In genomic region chr11:75565849-75566248, GRCm38 (mm10) we compare ENCODE assay signal across 9 mouse cellular contexts. TPM values are rescaled to one million over a fixed set of nuclear protein-coding genes. Genes with fewer than 3 reads are reported as not detected.
A peak's percentile ranks its signal among the peaks of the same experiment; 100 is the strongest.
DNase-seq lines count a peak whose midpoint lies in the region; ATAC-seq lines count a peak whose summit lies in the region.
"Had no signal": no experiment of that assay in that cellular context is flagged by ENCODE, and none has a peak within 500 bp of the region (broad histone marks: within the 10 kb centered on the region; RNA-seq: fewer than 3 reads in every experiment).

No protein-coding gene starts in this region.

- H3K9ac ChIP-seq in kidney, embryonic 14.5 days (ENCODE audit: low read depth, low read length): no peak overlapping the region
- H3K9ac ChIP-seq in lung, embryonic 16.5 days (ENCODE audit: low read length): no peak overlapping the region
- H3K9ac ChIP-seq in hindbrain, embryonic 16.5 days (ENCODE audit: low read depth, low read length): no peak overlapping the region
- H3K9ac ChIP-seq: limb, embryonic 15.5 days had no signal

- H3K27me3 ChIP-seq in kidney, embryonic 14.5 days (ENCODE audit: control insufficient read depth, insufficient read depth, low read length): no peaks in the 10 kb centered on the region
- H3K27me3 ChIP-seq in lung, embryonic 16.5 days (ENCODE audit: control insufficient read depth, insufficient read depth, low read depth, low read length): no peaks in the 10 kb centered on the region
- H3K27me3 ChIP-seq in hindbrain, embryonic 16.5 days (replicated peaks; ENCODE audit: control insufficient read depth, insufficient read depth, low read length): no peaks in the 10 kb centered on the region
- H3K27me3 ChIP-seq: limb, embryonic 15.5 days had no signal

- no peak overlapping the region for H3K4me2 ChIP-seq in kidney, embryonic 14.5 days (replicated peaks; ENCODE audit: low read depth, low read length)
- no peak overlapping the region for H3K4me2 ChIP-seq in lung, embryonic 16.5 days (ENCODE audit: low read depth, low read length)
- H3K4me2 ChIP-seq in hindbrain, embryonic 16.5 days (ENCODE audit: low read length): no peak overlapping the region
- H3K4me2 ChIP-seq: limb, embryonic 15.5 days had no signal

- H3K27ac ChIP-seq in kidney, embryonic 14.5 days (ENCODE audit: low read depth, low read length): no peak overlapping the region
- H3K27ac ChIP-seq in lung, embryonic 16.5 days (ENCODE audit: low read length): peak overlapping the region; percentile 56
- H3K27ac ChIP-seq in hindbrain, embryonic 16.5 days (ENCODE audit: low read depth, low read length): no peak overlapping the region
- H3K27ac ChIP-seq: limb, embryonic 15.5 days had no signal

- H3K4me1 ChIP-seq in kidney, embryonic 14.5 days (ENCODE audit: control insufficient read depth, insufficient read depth, low read length): peaks cover 10% of the 10 kb centered on the region; the same call in 1 of the 2 replicates
- peaks cover 11% of the 10 kb centered on the region for H3K4me1 ChIP-seq in lung, embryonic 16.5 days (replicated peaks; ENCODE audit: control insufficient read depth, insufficient read depth, low read length)
- no peaks in the 10 kb centered on the region for H3K4me1 ChIP-seq in hindbrain, embryonic 16.5 days (ENCODE audit: control insufficient read depth, insufficient read depth, low read depth, low read length)

- H3K9me3 ChIP-seq in kidney, embryonic 14.5 days (ENCODE audit: control insufficient read depth, low read length): no peaks in the 10 kb centered on the region
- no peaks in the 10 kb centered on the region for H3K9me3 ChIP-seq in lung, embryonic 16.5 days (ENCODE audit: control insufficient read depth, low read length)
- H3K9me3 ChIP-seq in hindbrain, embryonic 16.5 days (ENCODE audit: control insufficient read depth, low read length): no peaks in the 10 kb centered on the region
- H3K9me3 ChIP-seq: limb, embryonic 15.5 days had no signal

- WGBS in kidney, embryonic 14.5 days: 42% methylated on average over 2 of the region's 2 CpGs
- 70% methylated on average over 2 of the region's 2 CpGs for WGBS in lung, embryonic 16.5 days
- 88% methylated on average over 2 of the region's 2 CpGs for WGBS in hindbrain, embryonic 16.5 days

- H3K4me3 ChIP-seq in kidney, embryonic 14.5 days (ENCODE audit: low read length): no peak overlapping the region
- no peak overlapping the region for H3K4me3 ChIP-seq in lung, embryonic 16.5 days (ENCODE audit: low read length)
- H3K4me3 ChIP-seq in hindbrain, embryonic 16.5 days (ENCODE audit: low read length): no peak overlapping the region
- H3K4me3 ChIP-seq: limb, embryonic 15.5 days had no signal

- no peak for DNase-seq in kidney, adult 9 months
- DNase-seq in adrenal gland, postnatal 10 days: peak; percentile 85
- DNase-seq in gastrocnemius, postnatal 10 days: peak; percentile 76
- no peak for DNase-seq in thymus, adult 18-20 months

- peak; percentile 51 for ATAC-seq in kidney, embryonic 14.5 days (ENCODE audit: low FRiP score, low TSS enrichment)
- 0 out of 2 replicates have a peak, but pooled peaks have one; percentile 41 for ATAC-seq in lung, embryonic 16.5 days (ENCODE audit: low read depth)
- ATAC-seq in hindbrain, embryonic 16.5 days: no peak
- ATAC-seq in frontal cortex, adult (ENCODE audit: low TSS enrichment): no peak

- H3K36me3 ChIP-seq in kidney, embryonic 14.5 days (ENCODE audit: control insufficient read depth, insufficient read depth, low read length): no peaks in the 10 kb centered on the region; the same call in 1 of the 2 replicates
- H3K36me3 ChIP-seq in lung, embryonic 16.5 days (ENCODE audit: control insufficient read depth, insufficient read depth, low read length): no peaks in the 10 kb centered on the region
- peaks cover 28% of the 10 kb centered on the region for H3K36me3 ChIP-seq in hindbrain, embryonic 16.5 days (ENCODE audit: control insufficient read depth, insufficient read depth, low read length)
- H3K36me3 ChIP-seq: limb, embryonic 15.5 days had no signal

RNA-seq across cellular contexts. Expression of gene Pitpna, which starts 22.0 kb away (rescaled TPM):
- 78.2 and 99.5 TPM in 2 replicates for polyA plus RNA-seq in kidney, embryonic 14.5 days (2014; fragmentation: Nextera tagmentation; extraction: Ambion mirVana)
- total RNA-seq in adrenal gland, postnatal 10 days (2021): 100 to 1,000 TPM; 130 to 139 TPM
- total RNA-seq in gastrocnemius, postnatal 10 days (2021): 100 to 1,000 TPM; 148 to 160 TPM
- polyA plus RNA-seq in lung, embryonic 16.5 days (2015; fragmentation: Nextera tagmentation; extraction: Ambion mirVana): 63.7 and 63.8 TPM in 2 replicates
- polyA plus RNA-seq in hindbrain, embryonic 16.5 days (2015; fragmentation: Nextera tagmentation; extraction: Ambion mirVana): 109 and 110 TPM in 2 replicates

RNA-seq across cellular contexts. Expression of gene Slc43a2, which starts 34.4 kb away (rescaled TPM):
- polyA plus RNA-seq in kidney, embryonic 14.5 days (2014; fragmentation: Nextera tagmentation; extraction: Ambion mirVana): 3.5 and 6.0 TPM in 2 replicates
- 10 to 100 TPM; 21.1 to 27.9 TPM for total RNA-seq in adrenal gland, postnatal 10 days (2021)
- 10 to 100 TPM; 24.2 to 27.3 TPM for total RNA-seq in gastrocnemius, postnatal 10 days (2021)
- 7.2 and 7.4 TPM in 2 replicates for polyA plus RNA-seq in lung, embryonic 16.5 days (2015; fragmentation: Nextera tagmentation; extraction: Ambion mirVana)
- 16.0 and 16.9 TPM in 2 replicates for polyA plus RNA-seq in hindbrain, embryonic 16.5 days (2015; fragmentation: Nextera tagmentation; extraction: Ambion mirVana)

RNA-seq across cellular contexts. Expression of gene Scarf1, which starts 52.5 kb away (rescaled TPM):
- polyA plus RNA-seq in kidney, embryonic 14.5 days (2014; fragmentation: Nextera tagmentation; extraction: Ambion mirVana): 10.0 TPM in 2 replicates
- 10 to 100 TPM; 13.3 to 20.0 TPM for total RNA-seq in adrenal gland, postnatal 10 days (2021)
- 10 to 100 TPM in 1 of 2 experiments, 1 to 10 TPM in 1; 7.9 to 10.0 TPM for total RNA-seq in gastrocnemius, postnatal 10 days (2021)
- 16.4 and 17.7 TPM in 2 replicates for polyA plus RNA-seq in lung, embryonic 16.5 days (2015; fragmentation: Nextera tagmentation; extraction: Ambion mirVana)
- polyA plus RNA-seq in hindbrain, embryonic 16.5 days (2015; fragmentation: Nextera tagmentation; extraction: Ambion mirVana): 4.2 and 4.6 TPM in 2 replicates

RNA-seq across cellular contexts. Expression of gene Rilp, which starts 56.0 kb away (rescaled TPM):
- polyA plus RNA-seq in kidney, embryonic 14.5 days (2014; fragmentation: Nextera tagmentation; extraction: Ambion mirVana): 0.51 and 0.97 TPM in 2 replicates
- total RNA-seq in adrenal gland, postnatal 10 days (2021): 10 to 100 TPM; 17.3 to 23.7 TPM
- 10 to 100 TPM; 25.5 to 32.6 TPM for total RNA-seq in gastrocnemius, postnatal 10 days (2021)
- 0.83 and 0.89 TPM in 2 replicates for polyA plus RNA-seq in lung, embryonic 16.5 days (2015; fragmentation: Nextera tagmentation; extraction: Ambion mirVana)
- polyA plus RNA-seq in hindbrain, embryonic 16.5 days (2015; fragmentation: Nextera tagmentation; extraction: Ambion mirVana): 2.9 and 4.2 TPM in 2 replicates

Comparison
In these comparisons a context has a peak if more than half of its experiments do, and no peak if none do; other contexts are left out.
1. ATAC-seq: peak in kidney, embryonic 14.5 days (single experiment) and lung, embryonic 16.5 days (single experiment); none in hindbrain, embryonic 16.5 days (single experiment) and frontal cortex, adult (single experiment).
2. DNase-seq: peak in adrenal gland, postnatal 10 days (single experiment) and gastrocnemius, postnatal 10 days (single experiment); none in kidney, adult 9 months (single experiment) and thymus, adult 18-20 months (0 of 2).